Mouse (Mus musculus) midbrain, embryonic 12.5 days (tissue): ENCODE measurements around the gene Bdh1. TPM values are rescaled to one million over a fixed set of nuclear protein-coding genes. Genes with fewer than 3 reads are reported as not detected.

ENCODE experiments used
- ATAC-seq: fragments of 200-750 bp; cut with Nextera tagmentation; 2 replicates; pipeline ENCODE4 v1.8.0; 2017; ENCODE audit warnings: low read depth, moderate TSS enrichment, moderate library complexity; ENCODE audit not compliant: low FRiP score
- H3K27ac ChIP-seq: fragments of 300-500 bp; sonication (generic); replicated peaks from 2 replicates; pipeline ENCODE4 v1.5.1; 2016; ENCODE audit warnings: mild to moderate bottlenecking
- H3K27me3 ChIP-seq: fragments of 300-500 bp; sonication (generic); 2 replicates; pipeline ENCODE4 v1.6.1; 2016; ENCODE audit warnings: mild to moderate bottlenecking
- H3K36me3 ChIP-seq: fragments of 300-500 bp; sonication (generic); 2 replicates; pipeline ENCODE4 v1.6.1; 2016
- H3K4me1 ChIP-seq: fragments of 300-500 bp; sonication (generic); 2 replicates; pipeline ENCODE4 v1.6.1; 2016
- H3K4me2 ChIP-seq: fragments of 300-500 bp; sonication (generic); replicated peaks from 2 replicates; pipeline ENCODE4 v1.6.1; 2016; ENCODE audit warnings: mild to moderate bottlenecking, moderate library complexity
- H3K4me3 ChIP-seq: fragments of 300-500 bp; sonication (generic); 2 replicates; pipeline ENCODE4 v1.5.1; 2016; ENCODE audit warnings: mild to moderate bottlenecking
- H3K9ac ChIP-seq: fragments of 300-500 bp; sonication (generic); replicated peaks from 2 replicates; pipeline ENCODE4 v1.6.1; 2016; ENCODE audit warnings: mild to moderate bottlenecking, moderate library complexity
- H3K9me3 ChIP-seq: fragments of 300-500 bp; sonication (generic); 2 replicates; pipeline ENCODE4 v1.6.1; 2016; ENCODE audit warnings: mild to moderate bottlenecking
- WGBS: fragments of 180-500 bp; shearing (Covaris S2); methylation state at CpG from one replicate; pipeline ENCODE4 v1.1.7; 2016; 5-methylcytosine and 5-hydroxymethylcytosine counted together
- polyA plus RNA-seq: library from polyadenylated mRNA; unstranded; fragments of >200 nt; fragmentation: Nextera tagmentation; extraction: Ambion mirVana; gene quantifications from 2 replicates; pipeline ENCODE4 v1.2.1, GENCODE M21; 2016

Bdh1 gene
- polyA plus RNA-seq, 1 experiment from 2014 or later, result 36.2 TPM

DNA sequence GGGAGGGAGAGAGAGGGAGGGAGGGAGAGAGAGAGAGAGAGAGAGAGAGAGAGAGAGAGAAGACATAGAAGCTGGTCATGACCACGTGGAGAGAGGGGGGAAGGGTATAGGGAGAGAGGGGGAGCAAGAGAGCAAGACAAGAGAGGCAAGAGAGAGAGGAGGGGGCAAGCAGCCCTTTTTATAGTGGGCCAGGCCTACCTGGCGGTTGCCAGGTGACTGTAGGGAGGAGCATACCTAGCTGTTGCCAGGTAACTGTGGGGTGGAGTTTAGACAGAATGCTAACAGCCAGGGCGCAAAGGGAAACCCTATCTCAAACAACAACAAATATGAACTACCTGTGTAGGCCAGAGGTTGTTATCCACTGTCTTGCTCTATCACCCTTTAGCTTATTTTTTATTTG is 8.3 kb upstream of the Bdh1 start:
- no peaks in the 10 kb centered on the region for H3K36me3 ChIP-seq
- H3K4me3 ChIP-seq, result no peak overlapping the region
- no peaks in the 10 kb centered on the region for H3K9me3 ChIP-seq
- H3K27me3 ChIP-seq, result no peaks in the 10 kb centered on the region
- no peak overlapping the region for H3K9ac ChIP-seq
- no peaks in the 10 kb centered on the region for H3K4me1 ChIP-seq
- WGBS, result 69% methylated on average over 3 of the region's 3 CpGs
- ATAC-seq, result no peak
- no peak overlapping the region for H3K4me2 ChIP-seq
- H3K27ac ChIP-seq, result no peak overlapping the region

GRCm38 (mm10) chr16:31415885-31416450 is 6.1 kb upstream of the Bdh1 start:
- no peak for ATAC-seq
- Histone ChIP-seq H3K9me3 (no peaks in the 10 kb centered on the region), H3K36me3 (no peaks in the 10 kb centered on the region), H3K9ac (no peak overlapping the region), H3K4me1 (no peaks in the 10 kb centered on the region), H3K4me2 (no peak overlapping the region), H3K27ac (no peak overlapping the region), H3K4me3 (no peak overlapping the region), H3K27me3 (no peaks in the 10 kb centered on the region)
- WGBS, result 62% methylated on average over 9 of the region's 9 CpGs

- Histone ChIP-seq H3K4me3 (no peak overlapping the region), H3K9ac (no peak overlapping the region), H3K36me3 (no peaks in the 10 kb centered on the region), H3K27ac (no peak overlapping the region), H3K4me2 (no peak overlapping the region), H3K4me1 (no peaks in the 10 kb centered on the region), H3K9me3 (no peaks in the 10 kb centered on the region), H3K27me3 (no peaks in the 10 kb centered on the region)
- ATAC-seq, result no peak
- 77% methylated on average over 3 of the region's 3 CpGs for WGBS
Measured at GRCm38 (mm10) chr16:31418704-31419103, 3.4 kb upstream of the Bdh1 start.

GRCm38 (mm10) chr16:31419457-31419856 is 2.6 kb upstream of the Bdh1 start:
- Histone ChIP-seq H3K27ac (no peak overlapping the region), H3K4me3 (no peak overlapping the region), H3K27me3 (no peaks in the 10 kb centered on the region), H3K9ac (no peak overlapping the region), H3K4me1 (no peaks in the 10 kb centered on the region), H3K9me3 (no peaks in the 10 kb centered on the region), H3K4me2 (no peak overlapping the region), H3K36me3 (no peaks in the 10 kb centered on the region)
- ATAC-seq, result no peak
- 68% methylated on average over 5 of the region's 5 CpGs for WGBS

DNA sequence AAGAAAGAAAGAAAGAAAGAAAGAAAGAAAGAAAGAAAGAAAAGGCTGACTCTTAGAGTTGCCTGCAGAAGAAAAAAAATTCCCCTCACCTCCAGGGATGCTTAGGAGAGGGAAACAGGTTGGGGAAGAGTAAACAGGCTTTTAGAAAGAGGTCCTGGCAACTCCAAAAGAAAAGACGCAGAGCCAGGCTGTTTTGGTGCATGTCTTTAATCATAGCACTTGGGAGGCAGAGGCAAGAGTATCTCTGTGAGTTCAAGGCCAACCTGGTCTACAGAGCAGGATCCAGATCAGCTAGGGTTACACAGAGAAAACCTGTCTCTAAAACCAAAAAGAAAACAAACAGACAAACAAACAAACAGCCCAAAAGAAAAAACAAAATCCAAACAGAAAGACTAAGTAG is 642 bp downstream of the Bdh1 start:
- no peak for ATAC-seq
- Histone ChIP-seq H3K36me3 (no peaks in the 10 kb centered on the region), H3K27me3 (peaks cover 20% of the 10 kb centered on the region), H3K4me2 (no peak overlapping the region), H3K9ac (no peak overlapping the region), H3K27ac (no peak overlapping the region), H3K4me3 (no peak overlapping the region), H3K9me3 (no peaks in the 10 kb centered on the region), H3K4me1 (no peaks in the 10 kb centered on the region)
- 52% methylated on average over 1 of the region's 1 CpGs for WGBS

DNA sequence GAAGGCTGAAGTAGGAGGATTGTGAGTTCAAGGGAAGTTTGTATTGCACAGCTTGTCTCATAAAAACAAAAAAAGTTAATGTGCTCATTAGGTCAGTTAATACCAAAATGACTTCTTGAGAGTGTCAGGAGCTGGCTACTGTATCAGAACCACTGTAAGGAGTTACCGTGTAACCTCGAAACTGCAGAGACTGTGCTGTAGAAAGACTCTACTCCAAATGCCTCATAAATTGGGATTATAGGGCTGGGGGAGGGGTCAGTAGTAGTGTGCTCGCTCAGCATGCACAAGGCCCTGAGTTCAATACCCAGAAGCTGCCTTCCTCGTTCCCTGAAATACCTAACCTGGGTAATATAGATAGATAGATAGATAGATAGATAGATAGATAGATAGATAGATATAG is 1.3 kb downstream of the Bdh1 start:
- Histone ChIP-seq H3K9ac (no peak overlapping the region), H3K4me1 (0 out of 2 replicates have a peak, but pooled peaks cover 2% of the 10 kb centered on the region), H3K27ac (no peak overlapping the region), H3K4me2 (no peak overlapping the region), H3K27me3 (peaks cover 26% of the 10 kb centered on the region), H3K9me3 (no peaks in the 10 kb centered on the region), H3K36me3 (no peaks in the 10 kb centered on the region), H3K4me3 (no peak overlapping the region)
- WGBS, result 91% methylated on average over 4 of the region's 4 CpGs
- ATAC-seq, result no peak

GRCm38 (mm10) chr16:31424416-31425187 is 2.5 kb downstream of the Bdh1 start:
- no peak for ATAC-seq
- Histone ChIP-seq H3K9me3 (no peaks in the 10 kb centered on the region), H3K4me1 (0 out of 2 replicates have a peak, but pooled peaks cover 5% of the 10 kb centered on the region), H3K27ac (no peak overlapping the region), H3K36me3 (no peaks in the 10 kb centered on the region), H3K27me3 (peaks cover 29% of the 10 kb centered on the region), H3K4me2 (no peak overlapping the region), H3K9ac (no peak overlapping the region), H3K4me3 (no peak overlapping the region)
- WGBS, result 89% methylated on average over 4 of the region's 4 CpGs

DNA sequence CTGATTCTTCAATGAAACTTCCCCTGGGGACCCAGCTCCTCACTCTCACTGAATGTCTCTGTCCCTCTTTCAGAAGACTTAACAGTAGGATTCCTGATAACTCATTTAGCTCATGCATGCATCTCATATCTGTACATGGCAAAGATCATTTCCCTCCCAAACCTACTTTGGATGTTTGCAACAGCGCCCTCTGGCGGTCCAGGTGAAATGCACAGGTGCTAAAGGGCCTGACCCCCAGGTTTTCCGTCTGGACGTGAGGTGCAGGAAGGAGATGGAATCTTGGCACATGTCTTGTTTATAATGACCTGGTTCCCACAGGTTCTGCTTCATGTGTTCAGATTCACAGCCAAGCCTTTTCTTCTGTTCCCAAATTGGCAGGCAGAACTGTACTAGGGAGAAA is 3.4 kb downstream of the Bdh1 start:
- H3K36me3 ChIP-seq, result no peaks in the 10 kb centered on the region
- H3K9ac ChIP-seq, result no peak overlapping the region
- H3K27ac ChIP-seq, result no peak overlapping the region
- no peak overlapping the region for H3K4me3 ChIP-seq
- peaks cover 29% of the 10 kb centered on the region for H3K27me3 ChIP-seq
- 0 out of 2 replicates have a peak, but pooled peaks cover 5% of the 10 kb centered on the region for H3K4me1 ChIP-seq
- H3K4me2 ChIP-seq, result no peak overlapping the region
- ATAC-seq, result no peak
- 8% methylated on average over 4 of the region's 4 CpGs for WGBS
- H3K9me3 ChIP-seq, result no peaks in the 10 kb centered on the region

GRCm38 (mm10) chr16:31426496-31427126 is 4.5 kb downstream of the Bdh1 start:
- H3K4me3 ChIP-seq, result no peak overlapping the region
- H3K9ac ChIP-seq, result no peak overlapping the region
- peaks cover 29% of the 10 kb centered on the region for H3K27me3 ChIP-seq
- no peaks in the 10 kb centered on the region for H3K36me3 ChIP-seq
- no peak overlapping the region for H3K27ac ChIP-seq
- H3K4me1 ChIP-seq, result 0 out of 2 replicates have a peak, but pooled peaks cover 5% of the 10 kb centered on the region
- no peak overlapping the region for H3K4me2 ChIP-seq
- WGBS, result 82% methylated on average over 6 of the region's 6 CpGs
- ATAC-seq, result no peak
- no peaks in the 10 kb centered on the region for H3K9me3 ChIP-seq

DNA sequence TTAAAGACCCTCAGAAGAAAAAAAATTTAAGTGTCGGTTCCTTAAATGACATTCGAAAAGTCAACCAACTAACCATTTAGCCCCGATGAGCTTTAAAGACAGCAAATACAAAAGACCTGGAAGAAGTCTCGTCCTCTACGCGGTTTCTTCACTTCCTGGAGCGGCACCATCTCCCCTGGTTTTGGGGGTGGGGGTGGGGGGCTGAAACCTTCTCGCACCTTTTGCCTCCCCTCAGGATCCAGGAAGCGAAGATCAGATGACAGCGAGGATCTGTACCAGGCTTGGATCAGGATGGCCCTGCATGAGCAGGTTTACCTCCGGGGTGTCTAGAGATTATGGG is 6.2 kb downstream of the Bdh1 start:
- Histone ChIP-seq H3K27ac (peak overlapping the region; percentile 95), H3K27me3 (peaks cover 29% of the 10 kb centered on the region), H3K9ac (peak overlapping the region; percentile 80), H3K4me1 (peaks cover 8% of the 10 kb centered on the region; the same call in 1 of the 2 replicates), H3K9me3 (no peaks in the 10 kb centered on the region), H3K36me3 (no peaks in the 10 kb centered on the region), H3K4me2 (peak overlapping the region; percentile 80), H3K4me3 (peak overlapping the region; percentile 66)
- WGBS, result 4% methylated on average over 11 of the region's 11 CpGs
- no peak for ATAC-seq

DNA sequence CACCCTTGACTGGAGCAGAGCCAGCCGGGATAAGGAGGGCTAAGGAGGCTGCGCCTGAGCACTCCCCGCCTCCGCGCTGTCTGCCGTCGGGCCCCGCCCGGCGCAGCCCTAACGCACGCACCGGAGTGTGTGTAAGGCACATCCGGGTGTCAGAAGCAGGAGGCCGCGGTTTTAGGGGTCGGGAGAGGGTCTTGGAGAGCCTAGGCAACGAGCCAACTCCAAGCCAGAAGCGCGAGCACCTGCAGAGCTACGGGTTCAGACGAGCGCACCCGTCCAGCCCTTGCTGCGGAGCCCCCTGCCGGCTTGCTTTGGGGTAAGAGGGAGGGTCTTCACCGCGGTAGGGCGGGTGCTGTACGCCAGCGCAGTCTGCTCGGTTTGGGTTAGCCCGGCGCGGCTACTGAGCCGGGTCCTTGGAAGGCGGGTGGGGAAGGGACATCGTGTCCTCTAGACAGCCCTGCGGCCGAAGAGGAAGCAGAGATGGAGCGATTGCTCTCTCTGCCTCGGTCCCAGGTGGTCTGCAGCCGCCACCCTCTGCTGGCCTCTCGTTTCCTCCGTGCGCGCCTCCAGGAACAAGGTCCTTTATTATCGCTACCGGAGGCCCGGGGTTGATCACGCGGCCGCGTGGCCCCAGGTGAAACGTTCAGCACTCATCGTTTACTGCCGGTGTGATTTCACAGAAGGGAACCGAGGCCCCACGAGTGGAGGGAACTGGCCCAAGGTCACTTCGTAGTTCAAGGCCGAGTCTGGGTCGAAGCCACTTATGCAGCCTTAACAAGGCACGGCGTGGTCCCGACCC is 6.8 kb downstream of the Bdh1 start:
- ATAC-seq, result peak; percentile 42
- peak overlapping the region; percentile 80 for H3K9ac ChIP-seq
- peak overlapping the region; percentile 66 for H3K4me3 ChIP-seq
- WGBS, result under 1% methylated on average over 65 of the region's 65 CpGs
- H3K27ac ChIP-seq, result peak overlapping the region; percentile 95
- H3K4me1 ChIP-seq, result peaks cover 14% of the 10 kb centered on the region; the same call in 1 of the 2 replicates
- no peaks in the 10 kb centered on the region for H3K9me3 ChIP-seq
- H3K4me2 ChIP-seq, result peak overlapping the region; percentile 80
- peaks cover 29% of the 10 kb centered on the region for H3K27me3 ChIP-seq
- no peaks in the 10 kb centered on the region for H3K36me3 ChIP-seq
